Mouse (Mus musculus): ENCODE results near the gene Rpl3l. TPM values are rescaled to one million over a fixed set of nuclear protein-coding genes. Genes with fewer than 3 reads are reported as not detected.
A peak's percentile ranks its signal among the peaks of the same experiment; 100 is the strongest.
"Not testable (repeated sequence)": the region's sequence is repeated elsewhere in the genome, so short reads cannot be mapped to it uniquely, and the experiment has no call there.

The Rpl3l gene
- polyA plus RNA-seq, 1 experiment, result 0.35 TPM

DNA sequence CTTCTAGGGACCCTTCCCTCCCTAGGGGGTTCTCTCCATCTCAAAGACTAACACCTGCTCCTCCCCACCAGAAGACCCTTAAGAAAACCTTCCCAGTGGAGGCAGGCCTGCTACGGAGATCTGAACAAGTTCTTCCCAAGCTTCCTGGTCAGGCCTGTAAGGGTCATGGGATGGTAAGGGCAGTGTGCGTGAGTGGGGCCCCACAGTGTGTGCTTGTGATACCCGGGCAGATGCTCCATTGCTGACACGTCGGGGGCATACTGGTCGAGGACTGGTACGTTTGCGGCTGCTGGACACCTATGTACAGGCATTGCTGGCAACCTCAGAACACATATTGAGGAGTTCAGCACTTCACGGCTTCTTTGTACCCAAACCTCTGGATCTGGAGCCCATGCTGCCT lies 28.9 kb upstream of the Rpl3l start:
- no peaks in the 10 kb centered on the region for H3K27me3 ChIP-seq (replicated peaks)
- peaks cover 37% of the 10 kb centered on the region for H3K4me1 ChIP-seq
- no peaks in the 10 kb centered on the region for H3K9me3 ChIP-seq
- TF ChIP-seq FLI1 (IDR thresholded peaks at IDR 0.05; ENCODE audit: low read length) (no peak), GATA1 (IDR thresholded peaks at IDR 0.05; ENCODE audit: borderline replicate concordance, low read length) (no peak)
- peaks cover 49% of the 10 kb centered on the region for H3K36me3 ChIP-seq (replicated peaks; ENCODE audit: low read length)
- no peak overlapping the region for H3K4me3 ChIP-seq (replicated peaks)

DNA sequence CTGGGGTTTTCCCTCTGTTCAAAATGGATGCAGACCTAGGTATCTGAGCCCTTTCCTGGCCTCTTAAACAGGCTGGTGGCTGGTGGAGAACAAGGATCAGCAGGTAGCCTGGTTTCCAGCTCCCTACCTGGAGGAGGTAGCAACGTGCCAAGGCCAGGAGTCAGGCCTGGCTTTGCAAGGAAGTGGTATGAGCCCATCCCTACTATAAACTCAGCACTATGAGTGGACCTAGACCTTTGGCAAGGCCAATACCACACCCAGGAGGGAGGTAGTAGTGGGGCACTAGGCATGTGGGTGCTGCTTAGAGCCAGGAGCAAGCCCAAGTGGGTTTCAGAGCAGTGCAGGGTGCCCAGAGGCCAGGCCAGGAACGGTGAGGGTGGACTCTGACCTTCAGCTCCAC lies 28.1 kb upstream of the Rpl3l start:
- Histone ChIP-seq H3K4me1 (peaks cover 35% of the 10 kb centered on the region), H3K4me3 (replicated peaks) (no peak overlapping the region), H3K9me3 (no peaks in the 10 kb centered on the region), H3K36me3 (replicated peaks; ENCODE audit: low read length) (peaks cover 52% of the 10 kb centered on the region), H3K27me3 (replicated peaks) (no peaks in the 10 kb centered on the region)
- TF ChIP-seq FLI1 (IDR thresholded peaks at IDR 0.05; ENCODE audit: low read length) (no peak), GATA1 (IDR thresholded peaks at IDR 0.05; ENCODE audit: borderline replicate concordance, low read length) (no peak)

DNA sequence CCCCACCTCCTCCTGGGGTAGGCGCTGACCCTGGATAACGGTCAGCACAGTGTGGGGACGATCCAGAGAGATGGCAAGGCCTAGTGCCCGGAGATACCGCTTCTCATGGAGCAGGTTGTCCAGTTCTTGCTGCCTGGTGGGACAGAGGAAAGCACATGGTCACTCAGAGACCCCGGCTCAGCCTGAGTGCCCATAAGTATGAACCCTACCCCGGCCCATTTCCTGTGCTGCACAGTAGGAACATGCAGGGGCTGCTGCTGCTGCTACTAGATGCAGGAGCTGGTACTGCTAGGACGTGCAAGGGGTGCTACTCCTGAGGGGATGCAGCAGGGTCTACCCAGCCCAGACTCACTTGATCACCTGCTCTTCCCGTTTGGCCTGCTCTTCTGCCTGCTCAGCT lies 26.4 kb upstream of the Rpl3l start:
- H3K4me1 ChIP-seq, result peaks cover 39% of the 10 kb centered on the region
- H3K36me3 ChIP-seq (replicated peaks; ENCODE audit: low read length), result peaks cover 63% of the 10 kb centered on the region
- no peak overlapping the region for H3K4me3 ChIP-seq (replicated peaks)
- no peak for TF ChIP-seq GATA1 (IDR thresholded peaks at IDR 0.05; ENCODE audit: borderline replicate concordance, low read length)
- TF ChIP-seq FLI1 (IDR thresholded peaks at IDR 0.05; ENCODE audit: low read length), result no peak
- no peaks in the 10 kb centered on the region for H3K9me3 ChIP-seq
- no peaks in the 10 kb centered on the region for H3K27me3 ChIP-seq (replicated peaks)

DNA sequence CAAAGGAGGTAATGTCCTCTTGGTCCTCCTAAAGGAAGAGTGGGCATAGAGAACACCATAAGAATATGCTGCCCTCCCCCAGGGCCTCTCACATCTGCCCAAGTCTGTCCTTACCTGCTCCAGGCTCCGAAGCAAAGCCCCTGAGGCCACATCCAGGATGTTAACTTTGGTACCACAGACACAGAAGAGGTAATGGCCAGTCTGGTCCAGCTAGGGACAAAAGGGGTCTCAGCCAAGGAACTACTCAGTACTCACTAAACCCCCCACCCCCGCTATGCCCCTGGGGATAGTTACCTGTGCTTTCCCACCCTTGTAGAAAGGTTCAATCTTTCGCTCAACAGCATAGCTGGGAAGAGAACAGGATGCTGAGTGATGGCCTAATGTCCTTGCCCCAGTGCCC lies 21.8 kb upstream of the Rpl3l start:
- Histone ChIP-seq H3K4me1 (peaks cover 26% of the 10 kb centered on the region), H3K9me3 (no peaks in the 10 kb centered on the region), H3K36me3 (replicated peaks; ENCODE audit: low read length) (peaks cover 43% of the 10 kb centered on the region), H3K27me3 (replicated peaks) (no peaks in the 10 kb centered on the region), H3K4me3 (replicated peaks) (no peak overlapping the region)
- no peak for TF ChIP-seq FLI1 (IDR thresholded peaks at IDR 0.05; ENCODE audit: low read length)
- TF ChIP-seq GATA1 (IDR thresholded peaks at IDR 0.05; ENCODE audit: borderline replicate concordance, low read length), result no peak

DNA sequence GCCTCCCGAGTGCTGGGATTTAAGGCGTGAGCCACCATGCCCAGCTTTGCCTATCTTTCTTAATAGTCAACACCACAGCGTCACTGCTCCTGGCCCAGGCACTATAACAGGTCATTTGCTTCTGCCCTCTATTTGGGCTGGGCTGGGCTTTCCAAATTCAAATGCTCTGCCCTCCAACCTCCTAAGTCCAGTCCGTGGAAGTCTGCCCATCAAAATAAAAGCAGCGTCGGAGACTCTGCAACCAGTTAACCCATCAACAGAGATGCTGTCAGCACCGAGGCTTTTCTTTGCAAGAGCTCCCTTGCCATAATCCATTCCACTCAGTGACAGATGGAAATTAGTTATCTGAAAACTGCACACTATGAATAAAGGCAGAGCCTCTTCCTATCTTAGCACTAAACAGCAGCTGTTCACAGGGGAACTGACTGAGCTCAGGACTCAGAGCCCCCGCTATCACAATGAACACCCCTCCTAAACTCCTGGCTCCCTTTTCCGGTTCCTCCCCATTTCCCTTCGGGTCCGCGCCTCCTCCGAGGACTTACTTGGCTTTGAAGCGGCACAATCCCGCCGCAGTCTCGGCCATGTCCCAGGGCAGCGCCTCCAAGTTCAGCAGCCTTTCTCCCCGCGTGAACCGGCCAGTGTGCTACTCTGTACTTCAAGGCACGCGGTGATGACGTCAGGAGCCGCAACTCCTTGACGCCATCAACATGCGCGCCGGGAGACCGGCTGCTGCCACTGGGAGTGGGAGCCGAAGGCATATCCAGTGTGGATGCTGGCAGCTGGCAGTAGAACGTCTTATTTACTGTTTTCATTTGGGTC lies 20.4 kb upstream of the Rpl3l start, which contains the start of gene Tbl3:
Gene Tbl3, minus strand, starts transcription at position 679 of the 819 bp plus-strand sequence.
- peak within 1 kb of the TSS; percentile 97 for H3K4me3 ChIP-seq (replicated peaks)
- TF ChIP-seq GATA1 (IDR thresholded peaks at IDR 0.05; ENCODE audit: borderline replicate concordance, low read length) (no peak), FLI1 (IDR thresholded peaks at IDR 0.05; ENCODE audit: low read length) (no peak)

DNA sequence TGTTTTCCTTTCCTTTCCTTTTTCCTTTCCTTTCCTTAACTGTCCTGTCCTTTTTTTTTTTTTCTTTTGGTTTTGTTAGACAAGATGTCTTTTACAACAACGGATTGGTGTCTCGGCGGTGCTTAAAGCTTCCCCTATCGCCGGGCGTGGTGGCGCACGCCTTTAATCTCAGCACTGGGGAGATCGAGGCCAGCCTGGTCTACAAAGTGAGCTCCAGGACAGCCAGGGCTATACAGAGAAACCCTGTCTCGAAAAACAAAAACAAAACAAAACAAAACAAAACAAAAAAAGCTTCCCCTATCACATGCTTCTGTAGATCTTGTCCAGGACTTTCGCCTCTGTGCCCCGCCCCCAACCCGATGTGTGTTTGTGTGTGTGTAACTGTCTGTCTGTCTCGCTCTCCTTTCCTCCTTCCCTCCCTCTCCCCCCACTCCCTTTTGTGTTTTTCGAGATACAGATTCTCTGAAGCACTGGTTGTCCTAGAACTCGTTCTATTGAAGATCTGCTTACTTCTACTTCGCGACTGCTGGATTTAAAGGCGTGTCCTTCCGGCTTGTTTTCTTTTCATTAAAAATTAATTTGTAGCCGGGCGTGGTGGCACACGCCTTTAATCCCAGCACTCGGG lies 19.7 kb upstream of the Rpl3l start:
- TF ChIP-seq FLI1 (IDR thresholded peaks at IDR 0.05; ENCODE audit: low read length) (no peak), GATA1 (IDR thresholded peaks at IDR 0.05; ENCODE audit: borderline replicate concordance, low read length) (no peak)
- Histone ChIP-seq H3K27me3 (replicated peaks) (no peaks in the 10 kb centered on the region), H3K9me3 (no peaks in the 10 kb centered on the region), H3K36me3 (replicated peaks; ENCODE audit: low read length) (peaks cover 23% of the 10 kb centered on the region), H3K4me3 (replicated peaks) (peak overlapping the region; percentile 97), H3K4me1 (peaks cover 26% of the 10 kb centered on the region)

More for the DNA sequence above, 20.4 kb upstream of the Rpl3l start, which contains the start of gene Tbl3:
- Histone ChIP-seq H3K4me1 (peaks cover 26% of the 10 kb centered on the region), H3K36me3 (replicated peaks; ENCODE audit: low read length) (peaks cover 29% of the 10 kb centered on the region), H3K27me3 (replicated peaks) (no peaks in the 10 kb centered on the region), H3K9me3 (no peaks in the 10 kb centered on the region)

DNA sequence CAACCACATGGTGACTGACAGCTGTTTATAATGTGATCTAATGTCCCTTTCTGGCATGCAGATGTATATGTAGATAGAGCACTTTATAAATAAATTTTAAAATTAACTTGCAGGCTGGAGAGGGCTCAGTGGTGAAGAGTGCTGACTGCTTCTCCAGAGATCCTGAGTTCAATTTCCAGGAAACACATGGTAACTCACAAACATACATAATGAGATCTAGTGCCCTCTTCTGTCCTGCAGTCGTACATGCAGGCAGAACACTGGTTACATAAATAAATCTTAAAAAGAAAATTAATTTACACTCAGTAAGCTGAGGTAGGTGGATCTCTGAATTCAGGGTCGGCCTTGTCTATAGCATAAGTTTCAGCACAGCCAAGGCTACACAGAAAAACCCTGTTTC lies 19.0 kb upstream of the Rpl3l start:
- Histone ChIP-seq H3K27me3 (replicated peaks) (no peaks in the 10 kb centered on the region), H3K4me1 (peaks cover 26% of the 10 kb centered on the region), H3K4me3 (replicated peaks) (peak overlapping the region; percentile 73), H3K9me3 (no peaks in the 10 kb centered on the region), H3K36me3 (replicated peaks; ENCODE audit: low read length) (peaks cover 21% of the 10 kb centered on the region)
- no peak for TF ChIP-seq FLI1 (IDR thresholded peaks at IDR 0.05; ENCODE audit: low read length)
- TF ChIP-seq GATA1 (IDR thresholded peaks at IDR 0.05; ENCODE audit: borderline replicate concordance, low read length), result no peak

DNA sequence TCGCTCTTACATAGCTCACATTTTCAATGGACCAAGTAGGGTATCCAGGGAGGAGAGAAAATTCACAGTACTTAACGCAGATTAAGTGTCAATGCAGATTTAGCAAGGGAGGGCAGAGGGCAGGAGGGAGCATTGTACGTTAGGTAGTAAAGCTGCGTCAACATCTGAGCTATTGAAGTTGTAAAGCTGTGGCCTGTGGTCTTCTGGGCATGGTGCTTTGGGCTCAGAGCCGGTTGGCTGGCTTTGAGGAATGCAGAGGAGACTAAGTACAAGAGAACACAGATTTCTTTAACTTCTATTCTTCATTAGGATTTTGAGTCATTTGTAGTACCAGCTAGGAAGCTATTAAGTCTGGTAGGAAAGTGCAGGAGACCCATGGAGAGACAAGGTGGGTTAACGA lies 12.1 kb upstream of the Rpl3l start:
- Histone ChIP-seq H3K36me3 (replicated peaks; ENCODE audit: low read length) (peaks cover 33% of the 10 kb centered on the region), H3K27me3 (replicated peaks) (no peaks in the 10 kb centered on the region), H3K9me3 (no peaks in the 10 kb centered on the region), H3K4me3 (replicated peaks) (no peak overlapping the region), H3K4me1 (peaks cover 11% of the 10 kb centered on the region)
- no peak for TF ChIP-seq GATA1 (IDR thresholded peaks at IDR 0.05; ENCODE audit: borderline replicate concordance, low read length)
- TF ChIP-seq FLI1 (IDR thresholded peaks at IDR 0.05; ENCODE audit: low read length), result no peak

DNA sequence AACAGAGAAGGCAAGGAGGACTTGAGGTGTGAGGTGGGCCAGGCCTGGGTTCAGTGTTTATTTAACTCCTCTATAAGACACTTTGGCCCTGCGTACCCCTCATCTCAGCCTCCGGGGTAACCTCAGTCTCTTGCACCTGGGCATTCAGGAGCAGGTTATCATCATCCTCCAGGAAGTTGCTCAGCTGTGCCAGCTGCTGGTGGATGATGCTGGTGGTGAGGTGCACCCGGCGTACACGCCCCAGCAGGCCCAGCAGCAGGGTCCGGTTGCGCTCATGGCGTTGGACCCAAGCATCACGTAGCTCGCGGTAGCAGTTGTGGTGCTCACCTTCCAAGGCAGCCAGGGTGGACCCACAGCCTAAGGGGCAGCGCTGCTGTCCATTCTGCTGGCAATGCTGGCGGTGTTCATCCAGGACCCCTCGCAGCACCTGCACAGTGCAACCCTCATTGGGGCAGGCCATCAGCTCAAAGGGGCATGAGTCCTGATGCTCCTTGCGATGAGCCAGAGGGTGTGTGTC lies 11.4 kb upstream of the Rpl3l start:
- no peak for TF ChIP-seq FLI1 (IDR thresholded peaks at IDR 0.05; ENCODE audit: low read length)
- TF ChIP-seq GATA1 (IDR thresholded peaks at IDR 0.05; ENCODE audit: borderline replicate concordance, low read length), result no peak
- Histone ChIP-seq H3K4me1 (peaks cover 15% of the 10 kb centered on the region), H3K4me3 (replicated peaks) (peak overlapping the region; percentile 50), H3K27me3 (replicated peaks) (no peaks in the 10 kb centered on the region), H3K36me3 (replicated peaks; ENCODE audit: low read length) (peaks cover 38% of the 10 kb centered on the region), H3K9me3 (no peaks in the 10 kb centered on the region)

DNA sequence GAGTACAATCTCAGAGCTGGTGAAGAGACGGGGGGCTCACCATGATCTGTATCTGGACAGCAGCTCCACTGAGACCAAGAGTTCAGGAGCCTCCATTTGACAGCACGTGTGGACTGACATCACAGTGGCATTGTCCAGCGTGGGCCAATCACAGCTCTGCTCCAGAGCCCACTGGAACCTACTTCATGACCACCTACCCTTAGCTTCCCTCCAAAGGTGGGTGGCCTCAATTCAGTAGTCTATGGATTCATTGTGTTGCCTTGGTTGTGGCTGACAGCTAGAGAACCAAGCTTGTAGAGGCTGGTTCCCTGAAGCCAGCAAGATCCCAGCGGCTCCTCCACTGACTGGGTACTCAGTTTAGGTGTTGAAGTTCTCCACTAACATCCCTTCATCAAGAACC lies 9.7 kb upstream of the Rpl3l start, which contains the start of the genes Rnf151 and Rps2:
Gene Rnf151, minus strand, starts transcription at position 121 of the 400 bp plus-strand sequence.
Gene Rps2, plus strand, starts transcription at position 174 of the 400 bp plus-strand sequence.
- Histone ChIP-seq H3K27me3 (replicated peaks) (no peaks in the 10 kb centered on the region), H3K4me1 (peaks cover 32% of the 10 kb centered on the region), H3K4me3 (replicated peaks) (peak within 1 kb of the TSS; percentile 70), H3K9me3 (no peaks in the 10 kb centered on the region), H3K36me3 (replicated peaks; ENCODE audit: low read length) (peaks cover 52% of the 10 kb centered on the region)
- TF ChIP-seq FLI1 (IDR thresholded peaks at IDR 0.05; ENCODE audit: low read length) (no peak), GATA1 (IDR thresholded peaks at IDR 0.05; ENCODE audit: borderline replicate concordance, low read length) (no peak)

DNA sequence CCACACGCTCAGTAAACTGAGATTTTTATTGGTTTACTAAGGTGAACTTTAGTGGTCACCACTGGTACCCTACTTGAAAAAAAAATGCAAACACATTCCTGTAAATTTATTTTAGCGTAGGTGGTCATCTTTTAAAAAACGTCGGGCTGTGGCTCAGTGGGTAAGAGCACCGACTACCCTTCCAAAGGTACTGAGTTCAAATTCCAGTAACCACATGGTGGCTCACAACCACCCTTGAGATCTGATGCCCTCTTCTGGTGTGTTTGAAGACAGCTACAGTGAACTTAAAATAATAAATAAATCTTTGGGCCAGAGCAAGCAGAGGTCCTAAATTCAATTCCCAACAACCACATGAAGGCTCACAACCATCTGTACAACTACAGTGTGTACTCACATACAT lies 8.7 kb upstream of the Rpl3l start:
- H3K36me3 ChIP-seq (replicated peaks; ENCODE audit: low read length), result peaks cover 52% of the 10 kb centered on the region
- H3K4me1 ChIP-seq, result peaks cover 41% of the 10 kb centered on the region
- H3K4me3 ChIP-seq (replicated peaks), result peak overlapping the region; percentile 70
- H3K27me3 ChIP-seq (replicated peaks); H3K9me3 ChIP-seq: not testable (repeated sequence)
